In genomic region chr14:14067648-14068472, GRCm38 (mm10) we compare ENCODE assay signal across 8 mouse cellular contexts. TPM values are rescaled to one million over a fixed set of nuclear protein-coding genes. Genes with fewer than 3 reads are reported as not detected.
A peak's percentile ranks its signal among the peaks of the same experiment; 100 is the strongest.
DNase-seq lines count a peak whose midpoint lies in the region; ATAC-seq and TF ChIP-seq lines count a peak whose summit lies in the region.

No protein-coding gene starts in this region.

- no peak for TF ChIP-seq RAD21 in CH12.LX (IDR thresholded peaks at IDR 0.05; ENCODE audit: low read depth, low read length)

- peak overlapping the region; percentile 23 to 48 (median 41) for H3K4me3 ChIP-seq in CH12.LX (replicated peaks in 1 of 3; ENCODE audit: low read depth in 2 of 3, low read length in 2 of 3, poor library complexity in 1 of 3)
- H3K4me3 ChIP-seq in embryonic facial prominence, embryonic 13.5 days: 0 out of 2 replicates have a peak overlapping the region, but pooled peaks have one; percentile 8
- H3K4me3 ChIP-seq in heart, embryonic 13.5 days: peak overlapping the region; percentile 37
- no peak overlapping the region for H3K4me3 ChIP-seq in kidney, embryonic 15.5 days (replicated peaks)

- H3K27me3 ChIP-seq in CH12.LX (replicated peaks): no peaks in the 10 kb centered on the region
- no peaks in the 10 kb centered on the region for H3K27me3 ChIP-seq in embryonic facial prominence, embryonic 13.5 days
- no peaks in the 10 kb centered on the region for H3K27me3 ChIP-seq in heart, embryonic 13.5 days (replicated peaks)
- no peaks in the 10 kb centered on the region for H3K27me3 ChIP-seq in kidney, embryonic 15.5 days

- no peaks in the 10 kb centered on the region for H3K9me3 ChIP-seq in CH12.LX (replicated peaks; ENCODE audit: low read length)
- H3K9me3 ChIP-seq in embryonic facial prominence, embryonic 13.5 days: no peaks in the 10 kb centered on the region
- no peaks in the 10 kb centered on the region for H3K9me3 ChIP-seq in heart, embryonic 13.5 days
- H3K9me3 ChIP-seq in kidney, embryonic 15.5 days (replicated peaks): no peaks in the 10 kb centered on the region

- peak; percentile 48 for DNase-seq in CH12.LX (ENCODE audit: extremely low read depth)
- peak; percentile 42 for DNase-seq in adrenal gland, postnatal 14 days
- DNase-seq in lung, postnatal 10 days: peak; percentile 67
- peak; percentile 35 for DNase-seq in retina, embryonic 14.5 days (ENCODE audit: low spot score)
- no peak for DNase-seq in right cerebral cortex, postnatal 36 days (ENCODE audit: low spot score in 2 of 2)

- ATAC-seq in embryonic facial prominence, embryonic 13.5 days (ENCODE audit: insufficient number of reproducible peaks, insufficient read depth, low FRiP score, low TSS enrichment, low read depth): no peak
- peak; percentile 51; the same call in 1 of the 2 replicates for ATAC-seq in heart, embryonic 13.5 days (ENCODE audit: extremely low read depth, insufficient number of reproducible peaks, low FRiP score, low TSS enrichment)
- ATAC-seq in kidney, embryonic 15.5 days (replicated peaks; ENCODE audit: low FRiP score): peak; percentile 79

- peak overlapping the region; percentile 54 for H3K9ac ChIP-seq in CH12.LX (ENCODE audit: insufficient read depth, low read depth)
- 0 out of 2 replicates have a peak overlapping the region, but pooled peaks have one; percentile 21 for H3K9ac ChIP-seq in embryonic facial prominence, embryonic 13.5 days
- H3K9ac ChIP-seq in heart, embryonic 13.5 days: peak overlapping the region; percentile 53
- H3K9ac ChIP-seq in kidney, embryonic 15.5 days: no peak overlapping the region

- H3K4me2 ChIP-seq in CH12.LX (ENCODE audit: insufficient read depth, low read depth, poor library complexity, severe bottlenecking): peak overlapping the region; percentile 87
- H3K4me2 ChIP-seq in embryonic facial prominence, embryonic 13.5 days: peak overlapping the region; percentile 52
- peak overlapping the region; percentile 66 for H3K4me2 ChIP-seq in heart, embryonic 13.5 days
- H3K4me2 ChIP-seq in kidney, embryonic 15.5 days: peak overlapping the region; percentile 30

- peaks cover 0 to 20% of the 10 kb centered on the region in 2 experiments for H3K36me3 ChIP-seq in CH12.LX (replicated peaks in 1 of 2; ENCODE audit: control insufficient read depth in 1 of 2, insufficient read depth in 1 of 2, low read length in 1 of 2)
- H3K36me3 ChIP-seq in embryonic facial prominence, embryonic 13.5 days: no peaks in the 10 kb centered on the region; the same call in 1 of the 2 replicates
- no peaks in the 10 kb centered on the region for H3K36me3 ChIP-seq in heart, embryonic 13.5 days
- H3K36me3 ChIP-seq in kidney, embryonic 15.5 days: no peaks in the 10 kb centered on the region

- peaks cover 10 to 57% of the 10 kb centered on the region in 2 experiments; a peak in 3 of 4 replicates for H3K4me1 ChIP-seq in CH12.LX (ENCODE audit: control insufficient read depth in 1 of 2, insufficient read depth in 2 of 2)
- H3K4me1 ChIP-seq in embryonic facial prominence, embryonic 13.5 days: peaks cover 44% of the 10 kb centered on the region
- peaks cover 50% of the 10 kb centered on the region for H3K4me1 ChIP-seq in heart, embryonic 13.5 days
- H3K4me1 ChIP-seq in kidney, embryonic 15.5 days: peaks cover 25% of the 10 kb centered on the region

- TF ChIP-seq EP300 in CH12.LX (IDR thresholded peaks at IDR 0.05; ENCODE audit: low read length): no peak

- no peaks in the 10 kb centered on the region for H3K79me2 ChIP-seq in CH12.LX (replicated peaks; ENCODE audit: control insufficient read depth, extremely low read depth, insufficient read depth, poor library complexity, severe bottlenecking)

- no peak for TF ChIP-seq CTCF in CH12.LX (conservative IDR thresholded peaks at IDR 0.05 in 1 of 2, IDR thresholded peaks at IDR 0.05 in 1 of 2; ENCODE audit: low read depth in 2 of 2, low read length in 2 of 2)

- peak overlapping the region; percentile 50 for H3K27ac ChIP-seq in CH12.LX (ENCODE audit: insufficient read depth, low read depth)
- H3K27ac ChIP-seq in embryonic facial prominence, embryonic 13.5 days: peak overlapping the region; percentile 82
- peak overlapping the region; percentile 80 for H3K27ac ChIP-seq in heart, embryonic 13.5 days (replicated peaks)
- H3K27ac ChIP-seq in kidney, embryonic 15.5 days: peak overlapping the region; percentile 86

- peak; percentile 43; the same call in 1 of the 2 replicates for TF ChIP-seq POLR2A in CH12.LX (IDR thresholded peaks at IDR 0.05; ENCODE audit: low read depth, low read length)

- WGBS in embryonic facial prominence, embryonic 13.5 days: 10% methylated on average over 10 of the region's 10 CpGs
- 12% methylated on average over 10 of the region's 10 CpGs for WGBS in heart, embryonic 13.5 days
- 20% methylated on average over 10 of the region's 10 CpGs for WGBS in kidney, embryonic 15.5 days

- dilution Hi-C loops in CH12.LX (cut with MboI; ENCODE audit: extremely low pct_ligation_motif_present, extremely low pct_unique_long_range_greater_than_20kb, low sequenced_read_pairs): no loop called here

- in situ Hi-C loops in CH12.LX (cut with MboI; ENCODE audit: low pct_ligation_motif_present, low pct_unique_long_range_greater_than_20kb, low sequenced_read_pairs): no loop called here

TF ChIP-seq in CH12.LX, 34 proteins besides CTCF, POLR2A, EP300 and RAD21:
- TF ChIP-seq UBTF (IDR thresholded peaks at IDR 0.05; ENCODE audit: low read depth, low read length) (no peak), ZKSCAN1 (IDR thresholded peaks at IDR 0.05; ENCODE audit: borderline replicate concordance, low read depth, low read length) (no peak), MEF2A (IDR thresholded peaks at IDR 0.05; ENCODE audit: borderline replicate concordance, low read depth, low read length) (0 out of 2 replicates have a peak, but pooled peaks have one; percentile 31), JUND (conservative IDR thresholded peaks at IDR 0.05; ENCODE audit: low read depth, low read length) (no peak), ZMIZ1 (IDR thresholded peaks at IDR 0.05; ENCODE audit: low read depth, low read length) (no peak), CHD1 (IDR thresholded peaks at IDR 0.05; ENCODE audit: low read depth, low read length) (no peak), MAFK (IDR thresholded peaks at IDR 0.05; ENCODE audit: insufficient replicate concordance, low read length) (no peak; the same call in 1 of the 2 replicates), MYC (IDR thresholded peaks at IDR 0.05; ENCODE audit: low read depth, low read length) (no peak), POLR2AphosphoS2 (IDR thresholded peaks at IDR 0.05; ENCODE audit: low read depth, low read length) (no peak), USF1 (IDR thresholded peaks at IDR 0.05; ENCODE audit: low read depth, low read length) (no peak), HCFC1 (IDR thresholded peaks at IDR 0.05; ENCODE audit: low read depth, low read length) (peak; percentile 34; the same call in 1 of the 2 replicates), BHLHE40 (IDR thresholded peaks at IDR 0.05; ENCODE audit: low read depth, low read length) (no peak; the same call in 1 of the 2 replicates), USF2 (conservative IDR thresholded peaks at IDR 0.05; ENCODE audit: low read depth, low read length) (no peak), TCF12 (IDR thresholded peaks at IDR 0.05; ENCODE audit: low read depth, low read length) (peak; percentile 30; the same call in 1 of the 2 replicates), IRF4 (IDR thresholded peaks at IDR 0.05; ENCODE audit: low read depth, low read length) (0 out of 2 replicates have a peak, but pooled peaks have one; percentile 7), JUN (IDR thresholded peaks at IDR 0.05; ENCODE audit: insufficient read depth, low read depth, low read length) (no peak), ELF1 (IDR thresholded peaks at IDR 0.05; ENCODE audit: low read depth, low read length) (peak; percentile 58), NRF1 (IDR thresholded peaks at IDR 0.05; ENCODE audit: low read depth, low read length) (no peak), MAZ (IDR thresholded peaks at IDR 0.05; ENCODE audit: low read depth, low read length) (peak; percentile 84; the same call in 1 of the 2 replicates), ETS1 (conservative IDR thresholded peaks at IDR 0.05; ENCODE audit: low read depth, low read length) (no peak), GABPA (IDR thresholded peaks at IDR 0.05; ENCODE audit: insufficient replicate concordance, low read depth, low read length) (no peak), E2F4 (IDR thresholded peaks at IDR 0.05; ENCODE audit: insufficient replicate concordance, low read depth, low read length) (no peak), CHD2 (IDR thresholded peaks at IDR 0.05; ENCODE audit: low read length) (0 out of 2 replicates have a peak, but pooled peaks have one; percentile 38), MAX (IDR thresholded peaks at IDR 0.05; ENCODE audit: low read length) (no peak), KAT2A (IDR thresholded peaks at IDR 0.05; ENCODE audit: insufficient replicate concordance, low read length) (no peak), MXI1 (IDR thresholded peaks at IDR 0.05; ENCODE audit: low read depth, low read length) (0 out of 2 replicates have a peak, but pooled peaks have one; percentile 32), ZNF384 (IDR thresholded peaks at IDR 0.05; ENCODE audit: low read depth, low read length) (no peak), NELFE (IDR thresholded peaks at IDR 0.05; ENCODE audit: low read depth, low read length) (no peak), RCOR1 (conservative IDR thresholded peaks at IDR 0.05; ENCODE audit: low read depth, low read length) (no peak), TBP (conservative IDR thresholded peaks at IDR 0.05; ENCODE audit: low read depth, low read length) (peak; percentile 15; the same call in 1 of the 2 replicates), ZC3H11A (IDR thresholded peaks at IDR 0.05; ENCODE audit: low read depth, low read length) (no peak), SIN3A (IDR thresholded peaks at IDR 0.05; ENCODE audit: low read length) (peak; percentile 41; the same call in 1 of the 2 replicates), PAX5 (IDR thresholded peaks at IDR 0.05; ENCODE audit: low read length) (no peak), SMC3 (IDR thresholded peaks at IDR 0.05; ENCODE audit: low read depth, low read length) (no peak)

RNA-seq across cellular contexts. Expression of gene Psmd6, which starts 52.9 kb away (rescaled TPM):
- total RNA-seq in CH12.LX (2012; rRNA removed): 129 and 183 TPM in 2 replicates
- total RNA-seq in CH12.LX (2014; rRNA removed): 307 and 344 TPM in 2 replicates
- 207 and 244 TPM in 2 replicates for polyA plus RNA-seq in CH12.LX (2012; ENCODE audit: insufficient read length, low read depth)
- 118 and 119 TPM in 2 replicates for total RNA-seq in adrenal gland, postnatal 14 days (2021)
- polyA plus RNA-seq in embryonic facial prominence, embryonic 13.5 days (2015; fragmentation: Nextera tagmentation; extraction: Ambion mirVana): 254 and 256 TPM in 2 replicates
- polyA plus RNA-seq in heart, embryonic 13.5 days (2015; fragmentation: Nextera tagmentation; extraction: Ambion mirVana): 165 and 188 TPM in 2 replicates
- polyA plus RNA-seq in kidney, embryonic 15.5 days (2015; fragmentation: Nextera tagmentation; extraction: Ambion mirVana): 235 and 255 TPM in 2 replicates

Comparison
In these comparisons a context has a peak if more than half of its experiments do, and no peak if none do; other contexts are left out.
1. DNase-seq: peak in CH12.LX (single experiment), adrenal gland, postnatal 14 days (single experiment), lung, postnatal 10 days (single experiment) and retina, embryonic 14.5 days (single experiment); none in right cerebral cortex, postnatal 36 days (0 of 2).
2. H3K4me2 ChIP-seq: peak in every context shown above with its lines; median percentile 87 in CH12.LX; 66 in heart, embryonic 13.5 days; 52 in embryonic facial prominence, embryonic 13.5 days; 30 in kidney, embryonic 15.5 days.
3. Peak in every context shown above with its lines, with median percentiles within 50 percentile points of each other: H3K27ac ChIP-seq.